9 mouse cellular contexts compared by ENCODE assay signal in genomic region chr8:73355979-73356378, GRCm38 (mm10). TPM values are rescaled to one million over a fixed set of nuclear protein-coding genes. Genes with fewer than 3 reads are reported as not detected.
DNase-seq lines count a peak whose midpoint lies in the region; ATAC-seq and TF ChIP-seq lines count a peak whose summit lies in the region.
"Had no signal": no experiment of that assay in that cellular context is flagged by ENCODE, and none has a peak within 500 bp of the region (broad histone marks: within the 10 kb centered on the region; RNA-seq: fewer than 3 reads in every experiment).

No protein-coding gene starts in this region.

- H3K36me3 ChIP-seq in liver, postnatal 0 days (replicated peaks; ENCODE audit: insufficient read depth, low read length), result no peaks in the 10 kb centered on the region
- H3K36me3 ChIP-seq: neural tube, embryonic 12.5 days had no signal

- TF ChIP-seq EP300 in liver, postnatal 0 days (IDR thresholded peaks at IDR 0.05; ENCODE audit: low read depth), result no peak

- H3K4me1 ChIP-seq in liver, postnatal 0 days (ENCODE audit: insufficient read depth), result peaks cover 14% of the 10 kb centered on the region

- peaks cover 15% of the 10 kb centered on the region; the same call in 1 of the 2 replicates for H3K27me3 ChIP-seq in liver, postnatal 0 days (ENCODE audit: insufficient read depth, low read length)
- H3K27me3 ChIP-seq: neural tube, embryonic 12.5 days had no signal

- DNase-seq in urinary bladder, postnatal 14 days (ENCODE audit: low spot score), result peak; percentile 55
- DNase-seq in urinary bladder, postnatal 36 days (ENCODE audit: low spot score in 2 of 2), result no peak
- peak; percentile 29 for DNase-seq in c-Kit-positive CD71-positive TER-119-positive erythroid progenitor cells, embryonic 14.5 days (ENCODE audit: low spot score)
- peak; percentile 50 to 69 for DNase-seq in frontal cortex, postnatal 10 days (ENCODE audit: low spot score in 2 of 2)
- DNase-seq in kidney, postnatal 14 days, result peak; percentile 69
- peak; percentile 34 for DNase-seq in liver, postnatal 0 days
- peak; percentile 80 to 84 for DNase-seq in right cerebral cortex, adult 2 months (ENCODE audit: low spot score in 2 of 2)

- H3K9ac ChIP-seq in liver, postnatal 0 days (replicated peaks), result no peak overlapping the region
- H3K9ac ChIP-seq: neural tube, embryonic 12.5 days had no signal

- 29% methylated on average over 2 of the region's 2 CpGs for WGBS in liver, postnatal 0 days (ENCODE audit: insufficient replicate concordance)

- H3K4me3 ChIP-seq in liver, postnatal 0 days (ENCODE audit: low read depth, low read length), result no peak overlapping the region
- H3K4me3 ChIP-seq: erythroblast, embryonic 14.5 days; neural tube, embryonic 12.5 days had no signal

- no peak for ATAC-seq in liver, postnatal 0 days

- peak; percentile 66 for TF ChIP-seq CTCF in liver, postnatal 0 days (IDR thresholded peaks at IDR 0.05; ENCODE audit: low read depth)

- no peaks in the 10 kb centered on the region for H3K9me3 ChIP-seq in liver, postnatal 0 days (ENCODE audit: low read length)
- H3K9me3 ChIP-seq: neural tube, embryonic 12.5 days had no signal

- no peak overlapping the region for H3K4me2 ChIP-seq in liver, postnatal 0 days (ENCODE audit: low read depth, low read length)

- H3K27ac ChIP-seq in liver, postnatal 0 days (ENCODE audit: low read depth), result no peak overlapping the region
- H3K27ac ChIP-seq: neural tube, embryonic 12.5 days had no signal

RNA-seq across cellular contexts. Expression of gene Large1, which starts 2.6 kb away (rescaled TPM):
- 0.98 and 1.1 TPM in 2 replicates for polyA plus RNA-seq in liver, postnatal 0 days (2015; fragmentation: Nextera tagmentation; extraction: Ambion mirVana)
- polyA plus RNA-seq: erythroblast, embryonic 14.5 days had no signal

Comparison
In these comparisons a context has a peak if more than half of its experiments do, and no peak if none do; other contexts are left out.
1. DNase-seq: peak in urinary bladder, postnatal 14 days (single experiment), c-Kit-positive CD71-positive TER-119-positive erythroid progenitor cells, embryonic 14.5 days (single experiment), frontal cortex, postnatal 10 days (2 of 2), kidney, postnatal 14 days (single experiment), liver, postnatal 0 days (single experiment) and right cerebral cortex, adult 2 months (2 of 2); none in urinary bladder, postnatal 36 days (0 of 2).